Mouse (Mus musculus) urinary bladder, postnatal 14 days (tissue): ENCODE results near the gene Atl1.

Experiments
- DNase-seq: peaks from one replicate; pipeline ENCODE4 v3.0.0; 2021; ENCODE audit warnings: low spot score

Gene Atl1

GRCm38 (mm10) chr12:70015936-70016335, 123.5 kb downstream of the Atl1 start:
- DNase-seq = peak; percentile 31
